Mouse (Mus musculus) lung, adult 2 months (tissue): ENCODE results near the gene 5730409E04Rik. TPM values are rescaled to one million over a fixed set of nuclear protein-coding genes. Genes with fewer than 3 reads are reported as not detected.
A peak's percentile ranks its signal among the peaks of the same experiment; 100 is the strongest.

Experiments used
- DNase-seq: peaks from one replicate; pipeline ENCODE4 v3.0.0; 2022
- H3K4me1 ChIP-seq: fragments of 200-500 bp; 2 replicates; pipeline ENCODE4 v1.6.1; 2011; ENCODE audit warnings: low read length; ENCODE audit not compliant: control insufficient read depth, insufficient read depth
- H3K4me3 ChIP-seq: fragments of 200-500 bp; replicated peaks from 2 replicates; pipeline ENCODE3; 2011; ENCODE audit warnings: low read depth, mild to moderate bottlenecking, control low read depth, low read length; ENCODE audit errors: extremely low read depth
- CTCF ChIP-seq: fragments of 200-500 bp; IDR thresholded peaks from 2 replicates; pipeline ENCODE4 v1.5.1; 2011; ENCODE audit warnings: mild to moderate bottlenecking, low read length, control low read depth; ENCODE audit not compliant: insufficient read depth
- POLR2A ChIP-seq: fragments of 200-500 bp; IDR thresholded peaks from 2 replicates; pipeline ENCODE4 v1.6.1; 2011; ENCODE audit warnings: low read depth, mild to moderate bottlenecking, control low read depth, low read length, borderline replicate concordance; ENCODE audit errors: extremely low read depth
- WGBS: fragments of 180-500 bp; shearing (Covaris S2); methylation state at CpG from one replicate; pipeline ENCODE4 v1.1.7; 2018; 5-methylcytosine and 5-hydroxymethylcytosine counted together
- polyA plus RNA-seq: library from polyadenylated mRNA; depleted of rRNA; stranded (reverse); fragments of >200 nt; gene quantifications from 2 replicates; pipeline ENCODE4 v1.2.3, GENCODE M21; 2012

5730409E04Rik gene
- polyA plus RNA-seq, 1 experiment, result 15.2 TPM

DNA sequence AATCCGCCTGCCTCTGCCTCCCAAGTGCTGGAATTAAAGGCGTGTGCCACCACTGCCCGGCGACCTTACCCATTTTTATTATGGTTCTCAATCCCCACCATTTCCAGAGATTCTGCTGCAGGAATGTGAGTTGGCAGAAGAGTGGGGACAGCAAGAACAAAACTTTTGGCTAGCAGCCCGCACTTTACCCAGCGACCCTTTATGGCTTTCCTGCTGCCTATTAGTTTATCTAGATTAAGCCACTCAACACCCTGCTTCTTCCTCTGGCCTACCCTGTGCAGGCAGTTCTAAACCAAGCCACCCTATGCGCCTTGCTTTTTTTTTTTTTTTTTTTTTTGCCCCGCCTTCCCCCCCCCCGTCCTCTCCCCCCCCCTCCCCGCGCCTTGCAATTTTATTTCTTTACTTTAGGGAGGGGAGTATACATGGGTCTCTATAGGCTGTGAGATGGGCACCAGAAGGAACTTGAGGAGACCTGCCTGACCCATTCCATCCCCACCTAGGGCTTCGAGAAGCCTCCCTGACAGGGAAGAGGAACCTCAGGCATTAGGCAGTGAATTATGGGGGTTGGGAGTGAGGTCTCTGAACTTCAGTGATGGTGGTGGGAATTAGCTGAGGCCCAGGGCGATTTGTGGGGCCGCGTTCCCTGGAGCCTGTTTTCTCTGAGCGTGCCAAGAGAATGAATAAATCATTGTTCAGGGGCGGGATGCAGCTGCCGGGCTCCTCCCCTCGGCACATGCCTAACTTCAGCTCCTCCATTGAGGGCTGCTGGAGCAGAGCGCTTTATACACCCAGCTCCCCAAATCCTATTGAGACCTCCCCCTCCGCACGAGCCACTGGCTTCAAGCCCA lies 7.8 kb upstream of the 5730409E04Rik start:
- TF ChIP-seq POLR2A (no peak), CTCF (no peak)
- 25% methylated on average over 20 of the region's 22 CpGs for WGBS
- no peaks in the 10 kb centered on the region for H3K4me1 ChIP-seq
- no peak overlapping the region for H3K4me3 ChIP-seq
- DNase-seq, result no peak

DNA sequence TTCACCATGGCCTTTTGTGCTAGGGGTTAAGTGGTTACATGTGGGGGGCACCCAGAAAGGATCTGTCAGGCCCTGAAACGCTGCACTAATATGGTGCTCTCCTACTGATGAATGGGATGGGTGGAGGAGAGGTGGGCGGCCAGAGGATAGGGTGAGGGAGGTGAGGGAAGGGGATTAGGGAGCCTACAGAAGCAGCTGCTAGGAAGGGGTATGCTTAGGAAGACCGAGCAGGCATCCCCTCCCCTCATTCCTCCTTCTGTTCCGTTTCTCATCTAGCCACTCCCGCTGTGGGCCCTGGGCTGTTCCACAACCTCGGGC lies 7.2 kb upstream of the 5730409E04Rik start:
- 38% methylated on average over 6 of the region's 6 CpGs for WGBS
- Histone ChIP-seq H3K4me3 (no peak overlapping the region), H3K4me1 (no peaks in the 10 kb centered on the region)
- no peak for DNase-seq
- TF ChIP-seq POLR2A (no peak), CTCF (no peak)

DNA sequence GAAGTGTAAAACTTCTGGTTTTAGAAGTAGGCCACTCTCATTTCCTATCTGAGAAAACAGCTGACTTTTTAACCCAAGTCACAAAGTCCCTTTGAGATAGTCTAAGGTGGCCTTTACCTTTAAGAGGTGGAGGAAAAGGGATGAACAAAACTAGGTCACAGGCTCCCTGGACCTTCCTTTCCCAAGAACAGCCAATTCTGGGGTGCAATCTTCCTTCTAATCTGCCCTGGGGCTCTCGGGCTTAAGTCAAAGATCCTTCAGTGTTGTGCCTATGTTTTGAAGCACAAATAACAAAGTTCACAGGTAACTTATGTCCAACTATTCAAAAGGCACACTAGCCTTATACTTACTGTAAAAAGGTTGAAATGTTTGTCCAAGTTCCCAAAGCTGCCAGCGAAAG lies 5.5 kb upstream of the 5730409E04Rik start:
- 74% methylated on average over 2 of the region's 2 CpGs for WGBS
- no peak for TF ChIP-seq POLR2A
- TF ChIP-seq CTCF, result no peak
- Histone ChIP-seq H3K4me1 (no peaks in the 10 kb centered on the region), H3K4me3 (no peak overlapping the region)
- DNase-seq, result no peak

DNA sequence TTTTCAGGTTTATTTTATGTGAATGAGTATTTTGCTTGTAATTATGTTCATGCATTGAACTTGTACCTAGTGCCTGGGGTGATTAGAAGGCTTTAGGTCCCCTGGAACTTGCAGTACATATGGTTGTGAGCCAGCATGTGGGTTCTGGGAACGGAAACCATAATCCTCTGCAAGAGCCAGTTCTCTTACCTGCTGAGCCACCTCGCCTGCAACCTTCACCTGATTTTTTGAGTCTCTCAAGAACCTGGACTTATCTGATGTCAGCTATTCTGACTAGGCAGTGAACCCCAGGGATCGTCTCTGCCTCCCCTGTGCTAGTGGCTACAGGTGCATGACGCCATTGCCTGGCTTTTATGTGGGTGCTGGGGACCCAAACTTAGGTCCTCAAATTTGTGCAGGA lies 3.9 kb upstream of the 5730409E04Rik start:
- 72% methylated on average over 4 of the region's 4 CpGs for WGBS
- no peak for DNase-seq
- TF ChIP-seq POLR2A (no peak), CTCF (no peak)
- no peaks in the 10 kb centered on the region for H3K4me1 ChIP-seq
- H3K4me3 ChIP-seq, result no peak overlapping the region

DNA sequence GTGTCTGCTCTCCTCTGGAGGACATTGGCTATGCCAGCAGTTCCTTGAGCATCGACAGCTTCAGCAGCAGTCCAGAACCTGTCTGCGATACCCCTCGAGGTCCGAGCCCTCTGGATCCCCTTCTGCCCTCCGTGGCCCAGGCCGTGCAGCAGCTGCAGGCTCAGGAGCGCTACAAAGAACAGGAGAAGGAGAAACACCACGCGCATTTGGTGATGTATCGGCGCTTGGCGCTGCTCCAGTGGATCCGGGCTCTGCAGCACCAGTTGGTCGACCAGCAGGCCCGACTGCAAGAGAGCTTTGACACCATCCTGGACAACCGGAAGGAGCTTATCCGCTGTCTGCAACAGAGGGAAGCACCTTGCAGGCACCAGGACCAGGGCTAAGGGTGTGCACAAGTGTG lies 2.4 kb downstream of the 5730409E04Rik start:
- no peaks in the 10 kb centered on the region for H3K4me1 ChIP-seq
- TF ChIP-seq POLR2A (no peak), CTCF (no peak)
- no peak for DNase-seq
- 84% methylated on average over 17 of the region's 17 CpGs for WGBS
- H3K4me3 ChIP-seq, result no peak overlapping the region

DNA sequence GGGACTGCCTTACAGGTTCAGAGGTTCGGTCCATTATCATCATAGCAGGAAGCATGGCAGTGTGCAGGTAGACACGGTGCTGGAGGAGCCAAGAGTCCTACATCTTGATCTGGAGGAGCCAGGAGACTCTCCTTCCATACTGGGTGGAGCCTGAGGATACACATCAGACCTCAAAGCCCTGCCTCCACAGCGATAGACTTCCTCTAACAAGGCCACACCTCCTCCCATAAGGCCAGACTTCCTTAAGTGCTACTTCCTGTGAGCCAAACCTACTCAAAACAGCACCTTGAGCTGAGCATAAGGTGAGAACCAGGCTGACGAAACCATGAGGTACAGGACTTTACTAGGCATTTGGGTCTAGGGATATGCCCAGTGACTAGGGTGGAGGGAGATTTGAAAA lies 6.7 kb downstream of the 5730409E04Rik start:
- Histone ChIP-seq H3K4me1 (no peaks in the 10 kb centered on the region), H3K4me3 (no peak overlapping the region)
- no peak for TF ChIP-seq POLR2A
- no peak for TF ChIP-seq CTCF
- DNase-seq, result no peak
- WGBS, result 80% methylated on average over 4 of the region's 4 CpGs

DNA sequence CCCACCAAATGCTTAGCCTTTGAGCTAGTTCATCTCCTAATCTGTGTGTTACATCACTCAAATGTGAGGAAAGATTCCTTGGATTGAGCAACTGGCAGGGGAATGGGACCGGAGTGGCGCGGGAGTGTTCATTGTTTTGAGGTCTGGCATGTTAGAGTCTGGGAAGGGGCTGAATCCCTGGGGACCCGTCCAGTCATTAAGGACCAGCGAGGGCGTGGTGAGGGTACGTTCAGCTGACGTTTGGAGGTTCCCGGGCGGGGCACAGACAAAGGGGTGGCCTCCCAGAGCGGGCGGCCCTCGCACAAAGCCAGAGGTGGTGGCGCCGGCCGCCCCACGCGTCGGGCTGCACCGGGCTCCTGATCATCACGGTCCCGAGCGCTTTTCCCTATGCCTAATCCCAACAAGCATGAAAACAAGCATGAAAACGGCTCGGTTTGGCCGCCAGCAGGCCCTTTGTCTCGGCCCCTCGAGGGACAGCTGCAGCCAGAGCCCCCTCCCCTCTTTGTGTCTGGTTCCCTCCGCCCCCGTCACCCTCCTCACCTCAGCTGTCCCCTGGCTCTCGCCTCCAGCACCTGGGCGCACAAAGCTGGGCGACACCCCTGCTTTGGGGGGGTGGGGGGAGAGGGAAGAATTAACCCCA lies 10.2 kb downstream of the 5730409E04Rik start:
- TF ChIP-seq POLR2A (no peak), CTCF (no peak)
- H3K4me1 ChIP-seq, result no peaks in the 10 kb centered on the region
- H3K4me3 ChIP-seq, result no peak overlapping the region
- 9% methylated on average over 33 of the region's 33 CpGs for WGBS
- DNase-seq, result no peak

DNA sequence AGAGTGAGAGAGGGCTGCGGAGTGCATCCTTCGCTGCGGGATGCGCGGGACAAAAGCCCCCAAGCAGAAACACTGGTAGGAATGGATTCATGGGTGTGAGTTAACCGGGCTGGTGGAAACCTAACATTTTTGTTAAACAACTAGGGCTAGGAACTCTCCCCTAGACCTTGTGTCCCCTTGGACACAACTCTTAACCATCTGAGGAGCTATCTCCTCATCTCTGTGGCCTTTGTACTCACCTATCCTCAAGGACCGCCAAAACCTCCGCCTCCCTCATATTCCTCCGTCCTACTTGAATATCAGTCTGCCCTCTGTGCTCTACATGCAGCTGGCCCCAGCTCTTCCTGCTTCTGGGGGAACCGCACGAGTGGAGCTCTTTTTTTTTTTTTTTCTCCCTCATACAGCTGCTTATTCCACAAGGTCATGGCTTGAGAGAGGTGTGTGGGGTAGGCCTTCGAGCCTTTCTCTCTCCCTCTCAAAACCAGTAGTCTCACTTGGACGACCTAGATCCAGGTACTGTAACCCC lies 10.8 kb downstream of the 5730409E04Rik start:
- TF ChIP-seq POLR2A (no peak), CTCF (no peak)
- Histone ChIP-seq H3K4me1 (no peaks in the 10 kb centered on the region), H3K4me3 (no peak overlapping the region)
- WGBS, result 34% methylated on average over 13 of the region's 13 CpGs
- DNase-seq, result no peak

DNA sequence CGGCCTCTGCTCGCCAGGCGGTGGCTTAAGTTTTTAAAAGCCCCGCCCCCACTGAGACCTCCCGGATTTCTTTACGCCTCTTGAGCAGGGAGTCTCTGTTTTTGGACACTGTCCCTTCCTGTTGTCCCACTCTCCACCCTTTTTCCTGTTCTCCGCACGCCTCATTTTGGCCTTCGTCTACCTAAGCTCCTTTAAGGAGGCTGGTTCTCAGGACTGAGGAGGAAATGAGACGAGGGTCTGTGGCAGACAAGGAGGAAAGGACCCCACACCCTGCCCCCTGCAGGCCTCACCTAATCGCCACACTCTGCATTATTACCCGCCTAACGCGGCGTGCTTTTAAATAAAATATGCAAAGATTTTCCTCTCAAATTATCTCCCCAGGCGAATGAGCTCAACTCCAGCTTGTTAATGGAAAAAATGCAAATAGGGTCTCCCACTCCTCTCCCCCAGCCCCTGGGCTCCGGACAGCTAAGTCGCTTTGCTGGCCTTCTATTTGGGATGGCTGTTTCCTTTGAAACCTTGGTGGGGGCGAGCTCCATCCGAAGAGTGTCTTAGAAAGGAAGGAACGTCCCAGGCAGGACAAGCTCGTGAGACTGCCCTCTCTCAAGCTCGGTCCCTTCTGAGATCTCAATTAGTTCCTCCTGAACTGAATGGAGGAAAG lies 17.5 kb downstream of the 5730409E04Rik start:
- Histone ChIP-seq H3K4me3 (peak overlapping the region; percentile 51), H3K4me1 (no peaks in the 10 kb centered on the region)
- no peak for DNase-seq
- 7% methylated on average over 23 of the region's 23 CpGs for WGBS
- TF ChIP-seq CTCF (peak; percentile 6; the same call in 1 of the 2 replicates), POLR2A (no peak)

DNA sequence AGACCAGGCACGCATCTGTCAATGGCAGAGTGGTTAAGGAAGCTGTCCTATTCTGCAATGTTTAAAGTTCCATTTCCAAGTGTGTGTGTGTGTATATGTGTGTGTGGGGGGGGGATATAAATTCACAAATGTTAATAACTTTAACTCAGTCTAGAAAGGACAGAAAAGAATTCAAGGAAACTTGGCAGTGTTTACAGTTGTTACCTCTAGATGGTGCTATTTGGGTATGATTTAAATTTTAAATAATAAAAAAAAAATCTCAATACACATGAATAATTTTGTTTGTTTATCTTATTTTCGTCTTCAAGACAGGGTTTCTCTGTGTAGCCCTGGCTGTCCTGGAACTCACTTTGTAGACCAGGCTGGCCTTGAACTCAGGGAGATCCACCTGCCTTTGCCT lies 22.3 kb downstream of the 5730409E04Rik start:
- 44% methylated on average over 2 of the region's 2 CpGs for WGBS
- no peaks in the 10 kb centered on the region for H3K4me1 ChIP-seq
- H3K4me3 ChIP-seq, result no peak overlapping the region
- no peak for DNase-seq
- TF ChIP-seq POLR2A, result no peak
- no peak for TF ChIP-seq CTCF

DNA sequence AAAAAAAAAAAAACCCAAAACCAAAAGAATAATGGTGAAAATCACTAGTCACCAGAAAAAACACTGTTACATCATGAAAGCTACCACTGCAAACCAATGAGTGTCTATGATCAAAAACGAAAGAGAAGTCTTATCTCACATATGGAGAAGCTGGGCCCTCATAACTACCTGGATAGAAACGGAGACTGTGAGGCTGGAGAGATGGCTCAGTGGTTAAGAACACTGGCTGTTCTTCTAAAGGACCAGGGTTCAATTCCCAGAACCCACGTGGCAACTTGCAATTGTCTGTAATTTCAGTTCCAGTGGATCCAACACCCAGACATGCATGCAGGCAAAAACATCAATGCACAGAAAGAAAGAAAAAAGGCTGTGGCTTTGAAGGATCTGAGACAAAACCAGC lies 23.1 kb downstream of the 5730409E04Rik start:
- Histone ChIP-seq H3K4me1 (no peaks in the 10 kb centered on the region), H3K4me3 (no peak overlapping the region)
- TF ChIP-seq POLR2A (no peak), CTCF (no peak)
- DNase-seq, result no peak
- WGBS, result 53% methylated on average over 3 of the region's 3 CpGs
